Mouse (Mus musculus): ENCODE data around the gene Rbm26. TPM values are rescaled to one million over a fixed set of nuclear protein-coding genes. Genes with fewer than 3 reads are reported as not detected.

Gene Rbm26
- total and polyA plus RNA-seq, 3 experiments, result 27.9 to 73.5 (median 50.6) TPM

DNA sequence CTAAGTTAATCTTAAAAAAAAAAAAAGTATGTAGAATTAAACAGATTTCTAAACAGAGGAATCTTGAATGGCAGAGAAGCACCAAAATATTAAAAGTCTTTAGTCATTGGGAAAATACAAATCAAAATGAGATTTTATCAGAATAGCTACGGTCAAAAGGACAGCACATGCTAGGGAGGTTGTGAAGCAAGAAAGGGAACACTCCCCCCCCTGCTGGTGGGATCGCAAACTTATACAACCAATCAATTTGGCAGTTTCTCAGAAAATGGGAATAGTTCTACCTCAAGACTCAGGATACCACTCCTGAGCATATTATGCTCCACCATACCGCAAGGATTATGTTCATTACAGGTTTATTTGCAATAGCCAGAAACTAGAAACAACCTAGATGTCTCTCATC lies 80.9 kb downstream of the Rbm26 start (continued):
- TF ChIP-seq HCFC1 (IDR thresholded peaks at IDR 0.05; ENCODE audit: low read depth, low read length) (no peak), CTCF (conservative IDR thresholded peaks at IDR 0.05 in 1 of 2, IDR thresholded peaks at IDR 0.05 in 1 of 2; ENCODE audit: low read depth in 2 of 2, low read length in 2 of 2) (peak; percentile 55 to 76), MAX (IDR thresholded peaks at IDR 0.05; ENCODE audit: low read length) (no peak), ZKSCAN1 (IDR thresholded peaks at IDR 0.05; ENCODE audit: borderline replicate concordance, low read depth, low read length) (peak; percentile 86), E2F4 (IDR thresholded peaks at IDR 0.05; ENCODE audit: insufficient replicate concordance, low read depth, low read length) (no peak), POLR2A (IDR thresholded peaks at IDR 0.05; ENCODE audit: low read depth, low read length) (no peak), RCOR1 (conservative IDR thresholded peaks at IDR 0.05; ENCODE audit: low read depth, low read length) (no peak), SMC3 (IDR thresholded peaks at IDR 0.05; ENCODE audit: low read depth, low read length) (peak; percentile 79), KAT2A (IDR thresholded peaks at IDR 0.05; ENCODE audit: insufficient replicate concordance, low read length) (no peak), TBP (conservative IDR thresholded peaks at IDR 0.05; ENCODE audit: low read depth, low read length) (no peak), CHD2 (IDR thresholded peaks at IDR 0.05; ENCODE audit: low read length) (no peak), PAX5 (IDR thresholded peaks at IDR 0.05; ENCODE audit: low read length) (no peak), ELF1 (IDR thresholded peaks at IDR 0.05; ENCODE audit: low read depth, low read length) (no peak)

GRCm38 (mm10) chr14:105087001-105087400 lies 90.1 kb downstream of the Rbm26 start:
- H3K9me3 ChIP-seq (replicated peaks; ENCODE audit: low read length), result no peaks in the 10 kb centered on the region
- H3K4me2 ChIP-seq (ENCODE audit: insufficient read depth, low read depth, poor library complexity, severe bottlenecking), result no peak overlapping the region
- H3K27ac ChIP-seq (ENCODE audit: insufficient read depth, low read depth), result no peak overlapping the region
- H3K4me1 ChIP-seq (ENCODE audit: control insufficient read depth in 1 of 2, insufficient read depth in 2 of 2), result peaks cover 0 to 2% of the 10 kb centered on the region in 2 experiments; a peak in 1 of 4 replicates
- no peaks in the 10 kb centered on the region for H3K36me3 ChIP-seq (replicated peaks in 1 of 2; ENCODE audit: control insufficient read depth in 1 of 2, insufficient read depth in 1 of 2, low read length in 1 of 2)
- dilution Hi-C loops (cut with MboI; ENCODE audit: extremely low pct_ligation_motif_present, extremely low pct_unique_long_range_greater_than_20kb, low sequenced_read_pairs) (no loop called here), in situ Hi-C loops (cut with MboI; ENCODE audit: low pct_ligation_motif_present, low pct_unique_long_range_greater_than_20kb, low sequenced_read_pairs) (no loop called here)
- H3K9ac ChIP-seq (ENCODE audit: insufficient read depth, low read depth), result no peak overlapping the region
- H3K4me3 ChIP-seq (replicated peaks in 1 of 3; ENCODE audit: low read depth in 2 of 3, low read length in 2 of 3, poor library complexity in 1 of 3), result no peak overlapping the region
- no peak for TF ChIP-seq EP300 (IDR thresholded peaks at IDR 0.05; ENCODE audit: low read length)
- no peak for TF ChIP-seq ZNF384 (IDR thresholded peaks at IDR 0.05; ENCODE audit: low read depth, low read length)
- no peaks in the 10 kb centered on the region for H3K27me3 ChIP-seq (replicated peaks)
- H3K79me2 ChIP-seq (replicated peaks; ENCODE audit: control insufficient read depth, extremely low read depth, insufficient read depth, poor library complexity, severe bottlenecking), result no peaks in the 10 kb centered on the region
- DNase-seq (ENCODE audit: extremely low read depth), result no peak

- no peaks in the 10 kb centered on the region for H3K36me3 ChIP-seq (replicated peaks in 1 of 2; ENCODE audit: control insufficient read depth in 1 of 2, insufficient read depth in 1 of 2, low read length in 1 of 2)
- DNase-seq (ENCODE audit: extremely low read depth), result no peak
- H3K9me3 ChIP-seq (replicated peaks; ENCODE audit: low read length), result no peaks in the 10 kb centered on the region
- no peak overlapping the region for H3K27ac ChIP-seq (ENCODE audit: insufficient read depth, low read depth)
- H3K4me2 ChIP-seq (ENCODE audit: insufficient read depth, low read depth, poor library complexity, severe bottlenecking), result no peak overlapping the region
- H3K27me3 ChIP-seq (replicated peaks), result no peaks in the 10 kb centered on the region
- dilution Hi-C loops (cut with MboI; ENCODE audit: extremely low pct_ligation_motif_present, extremely low pct_unique_long_range_greater_than_20kb, low sequenced_read_pairs) (no loop called here), in situ Hi-C loops (cut with MboI; ENCODE audit: low pct_ligation_motif_present, low pct_unique_long_range_greater_than_20kb, low sequenced_read_pairs) (no loop called here)
- H3K79me2 ChIP-seq (replicated peaks; ENCODE audit: control insufficient read depth, extremely low read depth, insufficient read depth, poor library complexity, severe bottlenecking), result no peaks in the 10 kb centered on the region
- H3K4me1 ChIP-seq (ENCODE audit: control insufficient read depth in 1 of 2, insufficient read depth in 2 of 2), result peaks cover 0 to 2% of the 10 kb centered on the region in 2 experiments; a peak in 1 of 4 replicates
- no peak overlapping the region for H3K4me3 ChIP-seq (replicated peaks in 1 of 3; ENCODE audit: low read depth in 2 of 3, low read length in 2 of 3, poor library complexity in 1 of 3)
- TF ChIP-seq MEF2A (IDR thresholded peaks at IDR 0.05; ENCODE audit: borderline replicate concordance, low read depth, low read length), result no peak
- no peak for TF ChIP-seq ETS1 (conservative IDR thresholded peaks at IDR 0.05; ENCODE audit: low read depth, low read length)
- TF ChIP-seq BHLHE40 (IDR thresholded peaks at IDR 0.05; ENCODE audit: low read depth, low read length), result no peak
- no peak for TF ChIP-seq CHD2 (IDR thresholded peaks at IDR 0.05; ENCODE audit: low read length)
- no peak for TF ChIP-seq USF1 (IDR thresholded peaks at IDR 0.05; ENCODE audit: low read depth, low read length)
- no peak overlapping the region for H3K9ac ChIP-seq (ENCODE audit: insufficient read depth, low read depth)
These were observed 91.7 kb downstream of the Rbm26 start for GRCm38 (mm10) chr14:105085332-105085993.

Data from CH12.LX (cell line).